Mouse (Mus musculus): ENCODE results near the gene Pamr1.

Gene Pamr1

DNA sequence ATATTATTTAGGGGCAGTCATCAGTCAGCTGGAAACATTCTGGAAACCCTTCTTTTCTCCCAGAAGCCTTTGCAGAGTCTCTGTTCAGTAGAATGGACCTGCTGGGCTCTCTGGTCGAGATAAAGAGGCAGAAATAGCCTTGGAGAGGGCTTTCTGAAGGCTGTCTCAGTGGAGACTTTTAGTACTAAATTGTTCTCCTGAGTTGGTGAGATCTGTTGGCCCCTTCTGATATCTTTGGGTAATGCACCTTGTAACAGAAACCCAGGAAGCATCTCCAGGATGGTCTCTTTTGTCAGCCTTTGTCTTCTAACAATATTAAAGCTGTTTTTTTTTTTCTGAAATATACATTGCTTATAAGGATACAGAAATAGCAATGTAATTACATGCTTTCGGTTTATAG is 111.2 kb downstream of the Pamr1 start:
- no peak for DNase-seq (ENCODE audit: low read depth, low spot score)

DNA sequence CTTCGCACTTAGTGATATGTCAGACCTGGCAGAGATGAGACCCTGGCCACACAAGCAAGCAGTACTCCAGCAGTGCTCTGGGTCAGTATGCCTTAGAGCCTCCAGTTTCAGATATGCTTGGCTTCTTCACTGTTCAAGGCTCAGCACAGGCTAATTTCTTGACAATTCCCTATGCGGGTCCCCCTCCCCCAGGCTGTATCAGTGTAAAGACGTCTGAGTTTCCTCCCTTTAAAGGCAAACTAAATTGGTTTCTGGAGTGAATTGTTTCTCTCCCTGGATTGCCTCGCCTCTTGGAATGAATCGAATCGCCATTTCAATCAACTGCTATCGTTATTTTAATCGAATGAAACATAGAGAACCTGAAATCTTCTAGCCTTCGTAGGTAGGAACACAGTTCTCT is 113.1 kb downstream of the Pamr1 start:
- DNase-seq (ENCODE audit: low read depth, low spot score), result no peak

DNA sequence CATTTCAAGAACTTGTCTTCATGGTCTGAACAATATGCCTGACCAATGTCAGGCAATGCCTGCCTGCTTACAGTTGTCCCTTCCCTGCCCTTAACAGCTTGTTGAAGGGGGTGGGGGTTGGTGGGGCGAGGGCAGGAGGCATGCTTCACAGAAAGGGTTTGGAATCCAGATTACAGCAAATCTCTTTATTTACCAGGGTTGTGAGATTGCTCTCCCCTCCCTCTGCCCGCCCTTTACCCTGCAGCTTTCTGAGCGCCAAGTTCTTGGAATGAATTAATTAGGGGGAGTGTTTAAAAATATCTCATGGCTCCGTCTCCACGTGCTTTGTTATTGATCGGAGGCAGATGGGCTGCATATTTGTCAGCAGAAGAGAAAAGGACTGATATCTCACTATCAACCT is 113.5 kb downstream of the Pamr1 start:
- DNase-seq (ENCODE audit: low read depth, low spot score), result no peak

DNA sequence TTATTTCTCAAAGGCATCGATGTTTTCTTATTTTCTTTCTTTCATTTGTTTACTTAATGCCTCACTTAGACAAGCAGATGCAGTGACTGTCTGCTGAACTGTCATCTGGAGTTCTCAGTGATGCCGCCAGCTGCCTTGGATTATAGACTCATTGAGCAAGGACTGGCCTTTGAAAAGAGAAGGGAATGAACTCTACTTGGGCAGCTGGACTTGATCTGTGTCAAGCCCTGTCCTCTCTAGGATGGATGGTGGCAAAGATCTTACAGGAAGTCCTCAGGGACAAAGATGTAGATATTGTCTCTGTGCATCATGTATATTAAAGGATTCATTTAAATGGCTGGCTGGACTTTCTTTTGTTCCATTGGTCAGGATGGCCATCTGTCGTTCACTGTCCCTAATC is 114.1 kb downstream of the Pamr1 start:
- no peak for DNase-seq (ENCODE audit: low read depth, low spot score)

DNA sequence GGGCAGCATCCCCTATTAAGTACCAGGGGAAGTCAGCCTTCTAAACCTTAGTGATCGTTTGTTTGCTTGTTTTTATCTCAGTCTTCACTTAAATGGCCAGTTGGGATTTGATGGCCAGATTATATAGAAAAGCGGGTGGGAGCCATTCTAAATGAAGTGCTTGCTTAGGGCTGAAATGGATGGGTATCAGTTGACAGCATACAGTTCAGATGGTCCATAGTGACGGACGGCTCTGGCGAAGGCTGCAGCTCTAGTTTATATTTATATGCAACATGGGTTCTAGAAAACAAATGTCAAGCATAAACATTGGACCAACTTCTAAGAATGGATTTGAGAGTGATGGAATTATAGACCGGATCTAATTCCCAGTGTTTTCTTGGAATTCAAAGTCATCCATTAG is 118.2 kb downstream of the Pamr1 start:
- DNase-seq (ENCODE audit: low read depth, low spot score), result no peak

DNA sequence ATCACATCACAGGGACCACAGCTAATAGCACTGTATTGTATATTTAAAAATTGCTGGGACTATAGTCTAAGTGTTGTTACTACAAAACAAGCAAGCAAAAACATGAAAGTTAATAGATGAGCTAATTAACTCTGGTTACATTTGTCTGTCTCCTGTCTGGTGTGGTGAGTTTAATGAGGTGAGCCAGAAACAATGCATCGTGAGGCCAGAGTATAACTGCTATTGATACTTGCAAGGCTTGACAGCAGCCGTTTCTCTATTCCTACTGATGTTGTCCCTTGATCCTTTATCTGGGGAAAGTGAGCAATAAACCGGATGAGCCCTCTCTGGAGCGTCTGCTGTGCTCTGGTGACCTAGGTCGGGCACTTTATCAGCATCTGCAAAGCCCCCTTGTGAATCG is 119.8 kb downstream of the Pamr1 start:
- DNase-seq (ENCODE audit: low read depth, low spot score), result no peak

DNA sequence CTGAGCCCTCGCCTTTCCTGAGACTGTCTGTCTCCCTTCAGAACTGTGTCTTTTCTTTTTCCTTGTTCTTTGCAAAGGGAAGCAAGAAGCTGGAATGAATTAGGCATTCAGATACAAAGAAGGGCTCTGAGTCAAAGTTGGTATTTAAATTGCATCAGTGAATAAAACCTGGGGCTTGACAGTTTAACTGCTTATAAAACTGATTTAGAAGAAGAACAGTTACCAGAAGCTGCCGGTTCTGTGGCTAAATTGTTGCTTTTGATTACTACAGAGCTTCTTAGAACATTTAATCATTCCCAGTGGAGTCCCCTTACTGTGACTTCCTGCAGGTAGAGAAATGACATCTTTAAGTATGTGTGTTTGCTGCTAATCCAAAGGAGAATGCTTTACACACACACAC is 124.8 kb downstream of the Pamr1 start:
- DNase-seq (ENCODE audit: low read depth, low spot score), result no peak

DNA sequence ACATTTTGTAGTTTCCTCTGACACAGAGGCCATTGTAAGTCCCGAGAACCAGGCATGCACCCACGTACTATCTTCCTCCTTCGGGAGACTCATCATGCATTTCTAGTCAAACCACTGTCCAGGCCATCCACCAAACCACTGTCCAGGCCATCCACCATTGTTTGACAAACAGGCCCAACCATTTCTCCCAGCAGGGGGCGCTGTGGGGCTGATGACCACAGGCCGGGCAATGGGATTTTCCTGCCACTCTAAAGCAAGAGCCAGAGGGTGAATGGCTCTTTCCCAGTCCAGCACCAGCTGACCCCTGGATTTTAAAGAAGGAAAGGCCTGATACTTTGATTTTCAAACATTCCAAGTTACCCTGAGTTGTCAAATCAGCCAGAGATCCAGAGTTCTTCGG is 125.5 kb downstream of the Pamr1 start:
- no peak for DNase-seq (ENCODE audit: low read depth, low spot score)

DNA sequence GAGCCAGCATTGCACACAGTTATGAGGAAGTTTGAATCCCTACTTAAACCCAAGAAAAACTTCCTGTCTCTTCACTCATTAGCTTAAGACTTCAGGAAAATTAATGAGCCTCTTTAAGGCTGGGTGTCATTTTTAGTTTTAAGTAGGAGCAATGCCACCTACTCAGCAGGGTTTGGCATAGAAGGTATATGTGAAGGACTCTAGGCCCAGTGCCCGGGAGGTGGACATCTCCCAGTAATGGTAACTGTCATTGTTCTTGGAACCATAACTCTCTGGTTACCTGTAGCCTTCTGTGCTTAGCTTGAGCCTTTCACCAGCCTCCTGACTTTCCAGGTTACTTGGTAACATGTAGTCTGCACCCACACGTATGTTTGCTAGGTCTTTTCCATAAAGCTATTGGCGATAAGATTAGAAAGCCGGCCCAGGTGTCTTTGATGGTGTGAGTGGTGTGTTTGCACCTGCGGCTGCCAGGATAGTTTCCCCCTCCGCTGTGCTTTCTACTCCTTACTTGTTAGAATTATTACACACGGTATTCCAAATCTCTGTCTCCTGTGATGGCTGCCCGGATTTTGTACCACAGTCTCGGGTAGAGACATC is 127.0 kb downstream of the Pamr1 start:
- no peak for DNase-seq (ENCODE audit: low read depth, low spot score)

DNA sequence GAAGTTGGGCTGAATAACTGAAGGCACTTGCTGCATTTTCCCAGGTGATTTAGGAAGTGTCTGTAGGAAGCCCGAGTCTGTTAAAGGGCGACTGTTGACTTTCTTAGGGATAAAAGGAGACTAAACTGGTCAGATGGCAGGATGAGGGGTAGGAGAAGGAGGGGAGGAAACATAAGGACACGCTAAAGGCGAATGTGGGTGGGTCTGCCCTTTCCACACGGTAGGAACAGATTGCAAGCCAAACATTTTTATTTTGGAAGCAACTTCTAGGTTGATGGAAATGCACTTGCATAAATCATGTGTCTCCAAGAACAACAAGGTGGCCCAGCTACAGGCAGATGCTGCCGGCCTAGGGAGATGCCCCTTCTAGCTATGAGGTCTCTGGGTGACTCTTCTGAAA is 127.6 kb downstream of the Pamr1 start:
- no peak for DNase-seq (ENCODE audit: low read depth, low spot score)

DNA sequence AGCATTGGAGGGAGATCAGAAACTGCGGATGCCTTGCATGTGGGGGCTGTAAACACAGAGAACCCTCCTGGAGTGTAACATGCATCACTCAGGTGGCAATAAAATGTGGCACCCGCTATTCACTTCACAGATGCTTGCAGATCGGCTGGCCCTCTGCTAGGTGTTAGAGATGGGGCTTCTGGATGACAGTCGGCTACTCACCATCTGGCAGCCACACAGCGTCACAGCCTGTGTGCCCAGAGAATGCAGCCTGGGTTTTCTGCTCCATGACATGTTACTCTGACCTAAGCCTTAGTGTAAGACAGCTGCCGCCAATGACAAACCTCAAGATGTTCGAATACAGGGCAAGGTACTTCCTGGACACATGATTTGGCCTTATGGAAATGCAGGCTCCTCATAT is 131.5 kb downstream of the Pamr1 start:
- no peak for DNase-seq (ENCODE audit: low read depth, low spot score)

DNA sequence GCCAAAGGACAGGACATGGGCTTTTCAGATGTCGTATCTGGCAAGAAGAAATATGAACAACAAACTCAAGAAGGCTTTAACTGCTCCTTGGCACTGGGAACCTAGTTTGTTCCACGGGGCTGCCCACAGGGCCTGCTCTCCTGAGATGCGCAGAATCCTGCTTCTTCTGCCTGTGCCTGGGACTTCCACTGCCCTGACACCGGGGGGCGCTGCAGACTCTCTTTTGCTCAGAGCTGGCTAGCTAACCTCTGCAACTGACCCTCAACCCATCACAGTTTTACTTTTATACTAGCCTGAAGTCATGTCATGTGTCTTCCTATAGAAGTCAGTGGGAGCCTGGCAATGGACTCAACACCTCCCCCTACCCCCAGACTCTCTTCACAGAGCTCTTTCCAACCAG is 132.4 kb downstream of the Pamr1 start:
- no peak for DNase-seq (ENCODE audit: low read depth, low spot score)

DNA sequence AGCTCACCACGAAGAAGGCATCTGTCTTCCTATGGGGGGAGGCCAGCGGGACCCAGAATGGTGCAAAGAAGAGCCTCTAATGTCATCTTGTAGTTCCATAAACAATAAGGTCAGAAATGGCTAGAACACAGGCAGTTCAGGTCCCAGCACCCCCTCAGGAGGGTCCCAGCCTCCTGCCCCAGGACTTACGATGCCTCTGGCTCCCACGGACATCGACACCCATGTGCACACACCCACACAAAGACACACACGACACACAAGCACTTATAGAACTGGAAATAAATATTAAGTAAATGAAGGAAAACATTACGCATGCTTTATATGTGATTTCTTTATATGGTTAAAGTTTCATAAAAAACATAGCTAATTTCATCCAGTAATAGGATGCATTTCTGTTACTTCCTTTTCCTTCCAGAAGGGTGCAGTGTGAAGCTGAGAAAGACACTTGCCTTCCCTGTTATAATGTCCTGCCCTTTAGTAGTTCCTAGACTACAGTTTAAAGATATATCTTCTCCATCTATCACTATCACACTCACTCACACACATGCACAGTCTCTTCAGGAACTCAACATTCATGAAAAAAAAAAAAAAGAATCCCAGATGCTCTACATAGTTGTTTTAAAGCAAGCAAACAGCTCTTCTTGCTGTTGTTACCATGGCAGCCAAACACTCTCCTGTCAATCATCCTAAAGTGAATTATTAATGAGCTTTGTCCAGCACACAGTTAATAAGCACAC is 135.7 kb downstream of the Pamr1 start:
- DNase-seq (ENCODE audit: low read depth, low spot score), result no peak

DNA sequence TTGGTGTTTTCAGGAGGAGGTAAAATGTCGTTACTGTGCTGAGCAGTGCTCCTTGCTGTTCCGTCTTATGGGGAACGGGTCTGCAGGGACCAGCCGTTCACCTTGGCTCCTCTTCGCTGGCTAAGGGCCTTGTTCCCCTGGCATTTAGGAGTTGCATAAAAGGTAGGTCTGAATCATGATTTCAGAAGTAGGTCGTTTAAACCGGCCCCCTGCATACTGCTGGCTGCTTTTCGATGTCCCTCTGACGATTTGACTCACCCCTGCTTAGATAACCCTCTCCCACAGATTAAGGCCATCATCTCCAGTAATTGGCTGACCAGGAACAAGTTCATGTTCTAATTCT is 136.3 kb downstream of the Pamr1 start:
- no peak for DNase-seq (ENCODE audit: low read depth, low spot score)
